Mouse (Mus musculus) olfactory bulb, adult 2 months (tissue): ENCODE measurements around the gene Fshb. TPM values are rescaled to one million over a fixed set of nuclear protein-coding genes. Genes with fewer than 3 reads are reported as not detected.

Experiments used
- H3K27ac ChIP-seq: fragments of 200-500 bp; 2 replicates; pipeline ENCODE4 v1.5.1; 2012; ENCODE audit warnings: low read depth, low read length; ENCODE audit not compliant: insufficient read depth
- H3K4me1 ChIP-seq: fragments of 200-500 bp; 2 replicates; pipeline ENCODE4 v1.6.1; 2012; ENCODE audit warnings: low read length; ENCODE audit not compliant: control insufficient read depth, insufficient read depth
- H3K4me3 ChIP-seq: fragments of 200-500 bp; 2 replicates; pipeline ENCODE4 v1.5.1; 2012; ENCODE audit warnings: mild to moderate bottlenecking, low read depth, low read length, moderate library complexity; ENCODE audit not compliant: insufficient read depth
- CTCF ChIP-seq: fragments of 200-500 bp; IDR thresholded peaks from 2 replicates; pipeline ENCODE4 v1.5.1; 2012; ENCODE audit warnings: low read depth, mild to moderate bottlenecking, low read length, moderate library complexity; ENCODE audit not compliant: insufficient read depth
- POLR2A ChIP-seq: fragments of 200-500 bp; IDR thresholded peaks from 2 replicates; pipeline ENCODE4 v1.6.1; 2012; ENCODE audit warnings: mild to moderate bottlenecking, low read depth, low read length, moderate library complexity; ENCODE audit not compliant: insufficient read depth
- WGBS: fragments of 180-500 bp; shearing (Covaris S2); methylation state at CpG from one replicate; pipeline ENCODE4 v1.1.7; 2018; 5-methylcytosine and 5-hydroxymethylcytosine counted together
- polyA plus RNA-seq: library from polyadenylated mRNA; stranded (reverse); fragments of >200 nt; gene quantifications from 2 replicates; pipeline ENCODE4 v1.2.4, GENCODE M21; 2012; ENCODE audit warnings: low replicate concordance; ENCODE audit not compliant: missing spikeins, insufficient read depth, insufficient read length

The Fshb gene
- polyA plus RNA-seq: not detected in 2 replicates

DNA sequence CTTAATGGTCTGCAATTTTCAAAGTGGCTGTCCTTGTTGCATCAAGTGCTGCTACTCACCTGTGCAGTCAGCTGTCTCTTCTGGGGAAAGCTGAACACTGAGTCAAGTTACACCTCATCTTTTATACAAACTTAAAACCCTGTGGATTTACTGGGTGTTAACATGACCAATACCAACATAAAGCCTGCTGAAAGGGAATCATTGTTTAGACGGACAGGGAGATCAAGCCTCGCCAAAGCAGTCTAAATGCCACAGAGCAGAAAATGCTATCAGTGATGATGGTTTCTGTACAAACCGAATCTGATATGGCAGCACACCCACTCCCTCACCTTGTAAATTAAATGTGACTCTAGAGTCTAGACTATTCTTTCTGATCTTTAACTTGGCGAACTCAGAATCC, at the start of gene Fshb:
Fshb (minus strand) TSS at position 101 of the 400 bp plus-strand sequence.
- Histone ChIP-seq H3K4me3 (no peak within 1 kb of the TSS), H3K27ac (no peak within 1 kb of the TSS), H3K4me1 (no peaks in the 10 kb centered on the region)
- TF ChIP-seq POLR2A (no peak), CTCF (no peak)
- 87% methylated on average over 4 of the region's 4 CpGs for WGBS

DNA sequence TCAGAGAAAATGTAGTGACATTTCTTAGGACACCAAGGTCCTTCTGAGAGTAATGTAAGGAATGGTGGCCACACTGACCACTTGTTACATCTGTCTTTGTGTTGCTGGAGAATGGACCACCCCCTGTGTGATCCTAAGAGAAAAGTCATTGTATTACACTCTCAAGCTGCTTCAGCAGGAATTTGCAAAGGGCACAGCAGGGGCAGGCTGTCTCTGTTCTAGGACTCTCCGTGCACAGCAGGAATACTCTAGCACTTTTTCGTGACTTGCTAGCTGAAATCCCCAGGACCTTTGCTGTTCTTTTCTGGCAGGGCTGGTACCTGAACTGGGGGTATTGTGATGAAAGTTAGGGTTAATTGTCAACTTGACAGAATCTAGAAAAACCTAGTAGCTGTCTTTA, 24.8 kb upstream of the Fshb start:
- Histone ChIP-seq H3K27ac (no peak overlapping the region), H3K4me1 (no peaks in the 10 kb centered on the region), H3K4me3 (no peak overlapping the region)
- TF ChIP-seq POLR2A (no peak), CTCF (no peak)
- 48% methylated on average over 2 of the region's 2 CpGs for WGBS

DNA sequence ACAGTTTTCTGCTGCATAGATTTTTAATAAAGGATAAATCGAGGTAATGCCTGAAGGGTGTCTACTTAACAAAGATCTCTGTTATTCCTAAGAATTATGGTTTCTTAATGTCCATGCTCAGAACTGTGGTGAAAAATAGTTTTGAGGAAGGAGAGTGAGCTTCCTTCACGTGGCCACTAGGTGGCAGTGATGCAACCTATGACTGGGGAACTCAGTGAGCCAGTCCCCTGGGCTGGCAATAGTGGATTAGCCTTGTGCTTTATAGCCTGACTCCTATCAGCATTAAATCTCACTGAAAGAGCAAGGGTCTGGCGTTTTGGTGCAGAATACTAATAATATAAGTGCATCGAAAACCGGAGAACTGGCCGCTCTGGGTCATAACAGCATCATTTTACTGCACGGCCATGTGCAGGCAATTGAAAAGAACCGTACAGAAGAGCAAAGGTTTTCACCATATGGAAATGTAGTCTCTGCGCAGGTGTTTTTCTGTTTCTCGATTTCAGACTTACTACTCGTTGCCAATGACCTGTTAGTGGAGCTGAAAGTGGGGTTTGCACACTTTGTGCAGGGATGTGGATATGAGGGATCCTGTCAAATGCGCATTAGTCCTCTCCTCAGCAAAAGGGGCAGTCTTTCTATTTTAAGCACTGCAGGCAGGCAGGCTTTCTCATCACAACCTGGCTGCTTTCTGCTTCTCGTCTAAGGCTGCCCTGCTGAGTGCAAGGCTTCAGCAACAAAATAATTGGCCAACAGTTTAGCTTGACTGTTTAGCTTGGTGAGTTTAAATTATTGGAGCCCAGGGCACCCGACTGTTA, 23.8 kb upstream of the Fshb start:
- no peaks in the 10 kb centered on the region for H3K4me1 ChIP-seq
- no peak overlapping the region for H3K27ac ChIP-seq
- 0 out of 2 replicates have a peak, but pooled peaks have one; percentile 18 for TF ChIP-seq CTCF
- TF ChIP-seq POLR2A: no peak
- 54% methylated on average over 14 of the region's 14 CpGs for WGBS
- no peak overlapping the region for H3K4me3 ChIP-seq

DNA sequence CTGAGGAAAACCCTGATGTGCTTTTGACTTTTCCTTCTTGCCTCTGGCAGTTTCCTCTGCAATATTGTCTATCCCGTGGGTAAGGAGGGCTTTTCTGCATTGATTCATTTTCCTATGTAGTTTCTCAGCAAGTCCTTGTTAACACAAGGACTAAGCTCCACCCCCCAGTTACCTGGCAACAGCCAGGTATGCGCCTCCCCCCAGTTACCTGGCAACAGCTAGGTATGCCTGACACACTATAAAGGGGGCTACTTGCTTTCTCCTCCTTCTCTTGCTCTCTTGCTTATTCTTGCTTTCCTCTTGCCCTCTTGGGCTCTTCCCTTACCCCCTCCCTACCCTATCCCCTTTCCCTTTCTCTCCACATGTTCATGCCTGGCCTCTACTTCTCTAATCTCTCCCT, 3.8 kb upstream of the Fshb start:
- 52% methylated on average over 2 of the region's 2 CpGs for WGBS
- Histone ChIP-seq H3K4me3 (no peak overlapping the region), H3K4me1 (no peaks in the 10 kb centered on the region), H3K27ac (no peak overlapping the region)
- TF ChIP-seq CTCF: no peak
- no peak for TF ChIP-seq POLR2A

DNA sequence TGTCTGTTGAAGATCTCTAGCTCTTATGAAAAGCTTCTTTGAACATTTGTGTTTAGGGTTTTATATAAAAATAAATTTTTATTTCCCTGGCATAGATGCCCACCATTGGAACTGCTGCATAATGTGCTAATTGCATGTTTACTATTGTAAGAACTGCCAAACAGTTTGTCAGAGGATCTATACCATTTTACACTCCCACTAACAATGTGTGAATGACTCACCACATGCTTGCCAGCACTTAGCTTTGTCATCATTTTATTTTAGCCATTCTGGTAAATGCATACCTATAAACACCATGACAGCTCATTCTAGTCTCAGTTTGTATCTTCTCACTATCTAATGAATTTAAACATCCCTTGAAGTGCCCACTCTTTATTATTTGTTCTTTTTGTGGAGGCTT, 13.5 kb downstream of the Fshb start:
- H3K27ac ChIP-seq: no peak overlapping the region
- H3K4me3 ChIP-seq: no peak overlapping the region
- no peaks in the 10 kb centered on the region for H3K4me1 ChIP-seq
- no peak for TF ChIP-seq POLR2A
- no peak for TF ChIP-seq CTCF

DNA sequence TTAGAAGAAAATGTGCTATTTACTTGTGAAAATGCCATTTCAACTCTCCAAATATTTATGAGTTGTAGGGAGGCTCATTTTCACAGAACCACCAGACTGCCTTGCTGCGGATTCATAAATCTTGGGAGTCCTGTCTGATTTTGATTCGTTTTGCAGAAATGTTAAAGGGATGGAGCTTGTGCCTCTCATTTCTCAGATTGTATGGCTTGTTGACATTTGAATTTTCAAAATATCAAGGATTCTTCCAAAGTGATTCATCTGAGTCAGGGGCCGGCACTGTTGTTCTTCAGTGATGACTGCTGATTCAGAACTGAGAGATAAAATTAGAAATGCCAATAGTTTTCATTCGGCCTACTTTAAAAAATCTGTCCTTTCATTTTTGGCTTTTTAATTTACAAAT, 18.6 kb downstream of the Fshb start:
- Histone ChIP-seq H3K4me3 (no peak overlapping the region), H3K27ac (no peak overlapping the region), H3K4me1 (no peaks in the 10 kb centered on the region)
- 79% methylated on average over 4 of the region's 4 CpGs for WGBS
- TF ChIP-seq POLR2A (no peak), CTCF (no peak)

DNA sequence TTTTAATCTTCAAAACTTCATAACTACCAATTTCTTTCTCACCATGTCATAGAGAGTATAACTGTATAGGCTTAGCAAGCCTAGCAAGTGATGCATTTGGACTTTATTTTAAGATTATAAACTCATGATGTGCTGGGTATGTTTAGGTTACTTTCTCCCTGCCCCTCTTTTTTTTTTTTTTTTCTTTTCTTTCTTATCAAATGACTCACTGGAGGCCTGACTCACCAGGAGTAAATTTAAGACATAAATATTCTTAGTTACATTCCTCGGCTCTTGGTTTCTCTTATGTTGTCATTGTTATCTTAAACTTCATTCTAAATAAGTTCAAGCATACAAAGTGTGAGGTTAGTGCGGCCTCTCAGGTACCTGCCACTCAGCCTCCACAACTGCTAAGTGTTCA, 23.5 kb downstream of the Fshb start:
- WGBS: 50% methylated on average over 2 of the region's 2 CpGs

DNA sequence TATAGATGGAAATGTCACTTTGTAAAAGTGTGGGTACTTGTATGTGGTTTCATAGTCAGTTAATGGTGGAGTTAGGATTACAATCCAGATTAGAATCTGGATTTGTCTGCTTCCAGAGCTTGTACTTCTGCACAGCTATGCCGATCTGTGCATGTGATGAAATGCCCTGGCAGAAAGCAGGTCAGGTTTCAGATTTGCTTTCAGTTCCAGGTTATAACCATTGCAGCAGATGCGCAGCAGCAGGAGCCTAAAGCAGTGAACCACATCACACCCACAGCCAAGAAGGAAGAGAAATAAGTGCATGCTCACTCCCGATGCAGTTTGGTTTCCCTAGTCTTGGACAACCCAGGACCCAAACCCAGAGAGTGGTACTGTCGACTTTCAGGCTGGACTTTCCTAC, 34.8 kb downstream of the Fshb start:
- TF ChIP-seq POLR2A (no peak), CTCF (no peak)
- Histone ChIP-seq H3K4me1 (peaks cover 6% of the 10 kb centered on the region), H3K4me3 (no peak overlapping the region), H3K27ac (no peak overlapping the region)
- 85% methylated on average over 4 of the region's 4 CpGs for WGBS

More for the DNA sequence above, 23.5 kb downstream of the Fshb start:
- H3K4me1 ChIP-seq: no peaks in the 10 kb centered on the region
- peak overlapping the region; percentile 51; the same call in 1 of the 2 replicates for H3K27ac ChIP-seq
- H3K4me3 ChIP-seq: no peak overlapping the region
- no peak for TF ChIP-seq CTCF

DNA sequence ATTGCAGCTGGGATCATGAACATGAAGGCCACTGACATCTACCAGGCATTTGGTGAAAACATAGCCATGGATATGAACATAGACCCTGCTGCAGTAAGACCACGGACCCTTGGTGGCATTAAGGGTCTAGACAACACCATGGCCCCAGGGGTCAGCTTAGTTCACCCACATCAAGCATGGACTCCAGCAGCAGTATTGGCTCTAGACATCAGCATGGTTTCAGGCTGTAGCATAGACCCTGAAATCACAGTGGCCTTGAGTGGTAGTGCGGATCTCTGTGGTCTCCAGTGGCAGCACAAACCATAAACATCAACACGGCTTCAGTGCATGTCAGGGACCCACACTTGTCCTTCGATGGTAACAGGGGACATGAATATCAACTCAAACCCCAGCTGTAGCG, 36.7 kb downstream of the Fshb start:
- H3K4me1 ChIP-seq: peaks cover 6% of the 10 kb centered on the region
- TF ChIP-seq CTCF (no peak), POLR2A (no peak)
- 98% methylated on average over 5 of the region's 5 CpGs for WGBS
- peak overlapping the region; percentile 50 for H3K27ac ChIP-seq
- no peak overlapping the region for H3K4me3 ChIP-seq
